Mouse (Mus musculus) testis, adult 2 months (tissue): Measurements from ENCODE around the gene Mbnl1. TPM values are rescaled to one million over a fixed set of nuclear protein-coding genes. Genes with fewer than 3 reads are reported as not detected.

Experiments used
- H3K27ac ChIP-seq: fragments of 200-500 bp; 2 replicates; pipeline ENCODE4 v1.5.1; 2012; ENCODE audit warnings: low read depth, low read length; ENCODE audit not compliant: control insufficient read depth, insufficient read depth
- H3K27me3 ChIP-seq: fragments of 200-500 bp; 2 replicates; pipeline ENCODE4 v1.6.1; 2012; ENCODE audit warnings: mild to moderate bottlenecking, low read length, moderate library complexity; ENCODE audit not compliant: control insufficient read depth, insufficient read depth
- H3K36me3 ChIP-seq: fragments of 200-500 bp; 2 replicates; pipeline ENCODE4 v1.6.1; 2012; ENCODE audit warnings: mild to moderate bottlenecking, low read length; ENCODE audit not compliant: control insufficient read depth, insufficient read depth
- H3K4me1 ChIP-seq: fragments of 200-500 bp; 2 replicates; pipeline ENCODE4 v1.6.1; 2012; ENCODE audit warnings: low read length; ENCODE audit not compliant: control insufficient read depth, insufficient read depth
- H3K4me3 ChIP-seq: fragments of 200-500 bp; 2 replicates; pipeline ENCODE4 v1.5.1; 2012; ENCODE audit warnings: low read depth, mild to moderate bottlenecking, low read length, moderate library complexity, mixed read lengths; ENCODE audit not compliant: control insufficient read depth
- CTCF ChIP-seq: fragments of 200-500 bp; IDR thresholded peaks from 2 replicates; pipeline ENCODE4 v1.5.1; 2012; ENCODE audit warnings: low read depth, mild to moderate bottlenecking, inconsistent platforms, low read length, moderate library complexity; ENCODE audit not compliant: control insufficient read depth, insufficient read depth, insufficient replicate concordance
- POLR2A ChIP-seq: fragments of 200-500 bp; IDR thresholded peaks from 2 replicates; pipeline ENCODE4 v1.6.1; 2012; ENCODE audit warnings: low read depth, mild to moderate bottlenecking, inconsistent platforms, low read length, moderate library complexity; ENCODE audit not compliant: control insufficient read depth
- polyA plus RNA-seq: library from polyadenylated mRNA; depleted of rRNA; stranded (reverse); fragments of >200 nt; gene quantifications from 2 replicates; pipeline ENCODE4 v1.2.3, GENCODE M21; 2012

The Mbnl1 gene
- polyA plus RNA-seq, 1 experiment = 13.2 TPM

DNA sequence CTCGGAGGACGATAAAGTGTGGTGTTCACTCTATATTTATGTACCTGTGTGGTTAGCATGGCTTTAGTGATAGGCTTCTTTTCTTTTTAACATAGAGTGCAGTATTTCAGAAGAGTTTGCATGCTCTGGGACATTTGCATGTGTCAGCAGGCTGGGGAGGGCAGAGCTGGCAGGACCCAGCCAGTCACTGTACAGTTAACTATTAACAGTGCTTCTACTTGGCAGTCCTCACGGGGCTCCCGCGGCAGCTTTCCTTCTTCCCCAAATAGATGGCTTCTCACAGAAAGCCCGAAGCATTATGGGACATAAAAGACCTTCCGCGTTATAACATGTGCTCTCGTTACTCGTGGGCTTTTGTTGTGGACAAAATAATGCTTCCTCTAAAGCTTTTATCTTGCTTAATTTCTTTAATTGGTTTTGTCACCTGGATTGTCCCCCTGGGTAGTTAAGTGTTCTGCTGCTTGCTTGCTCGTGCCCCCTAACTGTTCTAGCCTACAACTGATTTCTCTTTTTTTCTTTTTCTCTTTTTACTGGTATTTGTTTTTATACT lies 142.5 kb downstream of the Mbnl1 start:
- Histone ChIP-seq H3K27me3 (no peaks in the 10 kb centered on the region), H3K4me1 (no peaks in the 10 kb centered on the region), H3K36me3 (no peaks in the 10 kb centered on the region), H3K4me3 (no peak overlapping the region), H3K27ac (no peak overlapping the region)
- TF ChIP-seq POLR2A (no peak), CTCF (no peak)

DNA sequence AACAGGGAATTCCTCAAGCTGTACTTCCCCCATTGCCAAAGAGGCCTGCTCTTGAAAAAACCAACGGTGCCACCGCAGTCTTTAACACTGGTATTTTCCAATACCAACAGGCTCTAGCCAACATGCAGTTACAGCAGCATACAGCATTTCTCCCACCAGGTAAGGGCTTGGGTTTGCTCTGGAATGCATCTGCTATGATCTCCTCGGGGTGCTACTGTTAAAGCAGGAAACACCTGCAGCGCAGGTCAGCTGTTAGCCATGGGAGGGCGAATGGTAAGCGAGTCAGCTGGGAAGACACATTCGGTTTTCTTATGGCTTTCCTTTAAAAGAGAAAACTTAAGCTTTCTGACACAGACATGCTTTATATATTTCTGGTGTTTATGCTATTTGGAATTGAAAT lies 143.0 kb downstream of the Mbnl1 start:
- Histone ChIP-seq H3K4me1 (no peaks in the 10 kb centered on the region), H3K27ac (no peak overlapping the region), H3K36me3 (no peaks in the 10 kb centered on the region), H3K4me3 (no peak overlapping the region), H3K27me3 (no peaks in the 10 kb centered on the region)
- TF ChIP-seq POLR2A = no peak
- TF ChIP-seq CTCF = no peak

DNA sequence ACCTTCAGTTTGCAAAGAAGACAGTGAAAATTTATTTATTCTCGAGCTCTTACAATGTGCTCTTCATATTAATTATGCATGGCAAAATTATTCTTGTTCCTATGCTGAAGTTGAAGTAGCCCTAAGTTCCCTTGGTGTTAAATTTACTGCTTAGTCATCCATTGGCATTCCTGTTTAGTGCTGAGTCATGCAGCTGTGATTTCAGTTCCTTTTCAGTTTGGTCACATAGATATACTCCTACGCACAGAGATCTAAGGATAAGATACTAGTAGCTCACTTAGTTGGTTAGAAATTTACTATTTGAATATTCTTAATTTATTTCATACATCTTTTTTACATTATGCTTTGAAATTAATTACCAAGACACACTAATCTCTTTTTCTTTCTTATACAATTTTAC lies 143.5 kb downstream of the Mbnl1 start:
- no peak for TF ChIP-seq CTCF
- TF ChIP-seq POLR2A = no peak
- no peak overlapping the region for H3K27ac ChIP-seq
- H3K4me1 ChIP-seq = no peaks in the 10 kb centered on the region
- H3K27me3 ChIP-seq = no peaks in the 10 kb centered on the region
- no peak overlapping the region for H3K4me3 ChIP-seq
- H3K36me3 ChIP-seq = no peaks in the 10 kb centered on the region

DNA sequence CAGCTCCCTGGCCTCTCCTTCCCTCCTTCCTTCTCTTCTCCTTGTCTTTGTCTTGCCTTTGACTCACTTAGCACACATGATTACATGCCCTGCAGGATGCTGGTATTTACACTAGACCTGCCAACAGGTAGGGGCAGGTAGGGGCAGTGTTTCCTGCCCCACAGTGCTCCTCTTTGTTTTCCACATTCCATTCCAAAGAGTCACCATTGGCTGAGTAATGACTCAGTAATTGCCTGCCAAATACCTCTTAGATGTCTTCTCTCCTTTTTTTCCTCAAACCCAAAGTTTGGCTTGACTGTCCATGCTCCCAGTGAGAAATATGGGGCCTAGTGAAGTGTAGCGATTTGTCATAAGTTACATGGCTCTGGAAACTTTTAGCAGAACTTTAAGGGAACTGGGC lies 145.0 kb downstream of the Mbnl1 start:
- TF ChIP-seq POLR2A (no peak), CTCF (no peak)
- no peaks in the 10 kb centered on the region for H3K27me3 ChIP-seq
- no peak overlapping the region for H3K4me3 ChIP-seq
- H3K27ac ChIP-seq = no peak overlapping the region
- H3K4me1 ChIP-seq = no peaks in the 10 kb centered on the region
- H3K36me3 ChIP-seq = no peaks in the 10 kb centered on the region

DNA sequence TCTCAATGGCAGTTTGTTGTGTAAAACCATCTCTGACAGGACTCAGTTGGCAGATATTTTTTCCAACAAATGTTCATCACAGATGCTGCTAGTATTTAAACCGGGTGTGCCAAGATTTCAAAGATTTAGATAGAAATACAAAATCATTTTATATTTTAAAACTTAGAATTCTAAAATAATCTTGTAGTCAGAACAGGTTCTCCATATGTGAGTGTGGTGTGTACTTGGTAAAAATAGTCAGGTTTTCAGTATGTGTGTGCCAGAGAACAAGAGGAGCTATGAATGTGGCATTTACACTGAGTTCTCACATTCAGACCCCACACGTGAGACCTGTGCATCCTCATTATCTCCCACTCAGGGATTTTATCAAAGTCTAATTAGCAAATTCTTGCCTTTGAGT lies 147.6 kb downstream of the Mbnl1 start:
- TF ChIP-seq POLR2A (no peak), CTCF (no peak)
- Histone ChIP-seq H3K27me3 (no peaks in the 10 kb centered on the region), H3K4me3 (no peak overlapping the region)

DNA sequence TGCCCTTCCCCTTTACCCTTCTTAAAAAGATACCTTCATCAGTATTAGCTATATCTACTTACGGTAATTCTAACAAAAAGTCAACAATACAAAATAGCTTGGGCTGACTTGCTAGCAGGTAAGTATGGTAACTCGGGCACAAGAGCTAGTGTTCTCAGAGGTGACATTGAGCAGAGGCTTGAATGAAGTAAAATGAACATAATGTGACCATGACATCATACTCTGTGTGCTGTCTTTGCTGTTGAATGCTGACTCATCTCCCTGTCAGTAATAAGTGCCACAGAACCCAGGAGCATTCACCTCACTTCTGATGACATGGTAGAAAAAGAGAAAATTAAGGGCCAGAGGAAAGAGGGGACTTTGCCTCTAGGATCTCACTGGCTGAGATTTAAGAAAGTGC lies 158.6 kb downstream of the Mbnl1 start:
- Histone ChIP-seq H3K27ac (no peak overlapping the region), H3K27me3 (no peaks in the 10 kb centered on the region), H3K4me1 (no peaks in the 10 kb centered on the region), H3K4me3 (no peak overlapping the region), H3K36me3 (no peaks in the 10 kb centered on the region)
- TF ChIP-seq POLR2A (no peak), CTCF (no peak)

More for the DNA sequence above, 147.6 kb downstream of the Mbnl1 start:
- Histone ChIP-seq H3K36me3 (no peaks in the 10 kb centered on the region), H3K4me1 (no peaks in the 10 kb centered on the region), H3K27ac (no peak overlapping the region)

DNA sequence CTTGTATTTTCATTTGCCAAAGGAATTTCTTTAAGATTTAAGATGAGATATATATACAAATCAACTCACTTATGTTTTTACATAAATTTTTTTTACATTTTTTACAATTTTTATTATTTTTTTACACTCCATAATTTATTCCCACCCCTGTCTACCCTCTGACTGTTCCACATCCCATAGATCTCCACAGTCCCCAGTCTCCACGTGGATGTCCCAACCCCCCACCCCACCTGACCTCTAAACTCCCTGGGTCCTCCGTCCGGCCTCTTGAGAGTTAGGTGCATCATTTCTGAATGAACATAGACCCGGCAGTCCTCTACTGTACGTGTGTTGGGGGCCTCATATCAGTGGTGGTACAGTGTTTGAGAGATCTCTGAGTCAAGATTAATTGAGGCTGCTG lies 159.1 kb downstream of the Mbnl1 start:
- no peak overlapping the region for H3K27ac ChIP-seq
- no peaks in the 10 kb centered on the region for H3K4me1 ChIP-seq

More for the DNA sequence above, 159.1 kb downstream of the Mbnl1 start:
- no peak overlapping the region for H3K4me3 ChIP-seq
- TF ChIP-seq POLR2A = no peak
- no peak for TF ChIP-seq CTCF
- H3K27me3 ChIP-seq = no peaks in the 10 kb centered on the region
- no peaks in the 10 kb centered on the region for H3K36me3 ChIP-seq
